Mouse (Mus musculus) liver, embryonic 11.5 days (tissue): ENCODE data around the gene Gm17720. TPM values are rescaled to one million over a fixed set of nuclear protein-coding genes. Genes with fewer than 3 reads are reported as not detected.

ENCODE experiments used
- ATAC-seq: fragments of 200-750 bp; cut with Nextera tagmentation; replicated peaks from 2 replicates; pipeline ENCODE4 v1.8.0; 2017; ENCODE audit warnings: moderate number of reproducible peaks, mild to moderate bottlenecking, moderate TSS enrichment, moderate library complexity; ENCODE audit not compliant: low FRiP score
- DNase-seq: peaks from one replicate; pipeline ENCODE4 v3.0.0-alpha.2; 2017; ENCODE audit warnings: low spot score
- H3K27ac ChIP-seq: fragments of 300-500 bp; sonication (generic); 2 replicates; pipeline ENCODE4 v1.5.1; 2014; ENCODE audit warnings: mild to moderate bottlenecking, low read depth, low read length, control low read depth
- H3K27me3 ChIP-seq: fragments of 300-500 bp; sonication (generic); replicated peaks from 2 replicates; pipeline ENCODE4 v1.6.1; 2014; ENCODE audit warnings: low read length, mixed read lengths; ENCODE audit not compliant: control insufficient read depth, insufficient read depth
- H3K36me3 ChIP-seq: fragments of 300-500 bp; sonication (generic); 2 replicates; pipeline ENCODE4 v1.6.1; 2014; ENCODE audit warnings: mild to moderate bottlenecking, low read length, moderate library complexity, mixed read lengths; ENCODE audit not compliant: control insufficient read depth, insufficient read depth
- H3K4me1 ChIP-seq: fragments of 300-500 bp; sonication (generic); replicated peaks from 2 replicates; pipeline ENCODE4 v1.6.1; 2014; ENCODE audit warnings: low read length, mixed read lengths; ENCODE audit not compliant: control insufficient read depth, insufficient read depth
- H3K4me2 ChIP-seq: fragments of 300-500 bp; sonication (generic); 2 replicates; pipeline ENCODE4 v1.6.1; 2014; ENCODE audit warnings: mild to moderate bottlenecking, control low read depth, moderate library complexity
- H3K4me3 ChIP-seq: fragments of 300-500 bp; sonication (generic); 2 replicates; pipeline ENCODE4 v1.5.1; 2014; ENCODE audit warnings: low read depth, low read length, control low read depth
- H3K9ac ChIP-seq: fragments of 300-500 bp; sonication (generic); 2 replicates; pipeline ENCODE4 v1.6.1; 2014; ENCODE audit warnings: low read depth, low read length, control low read depth
- H3K9me3 ChIP-seq: fragments of 300-500 bp; sonication (generic); 2 replicates; pipeline ENCODE4 v1.6.1; 2016; ENCODE audit warnings: low read length, inconsistent platforms, mixed read lengths; ENCODE audit not compliant: control insufficient read depth
- WGBS: fragments of 180-500 bp; shearing (Covaris S2); extraction: QIAGEN DNeasy Blood & Tissue Kit; methylation state at CpG from one replicate; pipeline ENCODE4 v1.1.7; 2014; 5-methylcytosine and 5-hydroxymethylcytosine counted together
- polyA plus RNA-seq: library from polyadenylated mRNA; unstranded; fragments of >200 nt; fragmentation: Nextera tagmentation; extraction: Ambion mirVana; gene quantifications from 2 replicates; pipeline ENCODE4 v1.2.1, GENCODE M21; 2014

The Gm17720 gene
- polyA plus RNA-seq, 1 experiment from 2014 or later, result not detected

DNA sequence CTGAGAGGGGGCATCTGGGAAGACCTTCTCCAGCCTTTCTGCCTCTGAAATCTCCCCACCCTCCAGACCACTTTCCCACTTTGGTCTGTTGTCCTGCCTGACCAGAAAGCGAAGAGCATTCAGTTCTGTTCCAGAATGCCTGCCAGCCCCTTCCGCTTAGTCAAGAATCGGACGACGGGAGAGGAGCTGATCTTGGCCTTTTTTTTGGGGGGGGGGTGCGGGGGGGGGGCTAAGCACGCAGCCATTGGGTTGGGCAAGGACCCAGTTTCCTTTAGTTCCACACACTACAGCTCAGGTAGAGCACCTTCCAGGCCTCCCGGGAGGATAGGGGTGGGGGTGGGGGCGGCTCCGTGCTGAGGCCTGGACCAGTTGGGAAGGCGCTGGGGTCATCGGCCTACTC, 1.6 kb downstream of the Gm17720 start, which contains the start of gene Gm21964:
Gm21964 (plus strand) TSS at position 301 of the 400 bp plus-strand sequence.
- Histone ChIP-seq H3K4me3 (no peak within 1 kb of the TSS), H3K27me3 (no peaks in the 10 kb centered on the region), H3K36me3 (no peaks in the 10 kb centered on the region), H3K4me2 (no peak within 1 kb of the TSS), H3K27ac (no peak within 1 kb of the TSS), H3K9ac (no peak within 1 kb of the TSS), H3K4me1 (no peaks in the 10 kb centered on the region), H3K9me3 (no peaks in the 10 kb centered on the region)
- 83% methylated on average over 12 of the region's 12 CpGs for WGBS
- ATAC-seq (no peak), DNase-seq (no peak)

DNA sequence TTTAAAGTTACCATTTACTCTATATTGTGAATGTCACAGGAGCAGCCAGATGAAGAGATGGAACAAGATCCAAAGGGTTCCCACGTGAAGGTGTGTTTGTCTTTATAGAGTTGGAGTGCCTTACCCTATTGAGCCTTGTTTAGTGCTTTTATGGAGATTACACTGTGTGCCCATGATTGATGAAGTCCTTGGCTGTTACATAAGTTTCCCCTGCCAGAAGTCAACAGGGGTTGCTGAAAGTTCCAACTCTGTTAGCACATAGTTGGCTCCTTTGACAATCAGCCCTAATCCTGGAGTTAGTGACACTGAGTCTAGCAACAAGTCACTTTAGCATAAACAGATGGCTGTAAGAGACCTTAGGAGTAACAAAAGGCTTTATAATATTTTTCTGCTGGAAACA, 10.7 kb downstream of the Gm17720 start:
- Histone ChIP-seq H3K4me1 (no peaks in the 10 kb centered on the region), H3K27me3 (no peaks in the 10 kb centered on the region), H3K27ac (no peak overlapping the region), H3K4me3 (no peak overlapping the region), H3K36me3 (peaks cover 14% of the 10 kb centered on the region), H3K4me2 (no peak overlapping the region), H3K9ac (no peak overlapping the region), H3K9me3 (no peaks in the 10 kb centered on the region; the same call in 1 of the 2 replicates)
- DNase-seq (no peak), ATAC-seq (no peak)
- WGBS, result 48% methylated on average over 1 of the region's 1 CpGs

DNA sequence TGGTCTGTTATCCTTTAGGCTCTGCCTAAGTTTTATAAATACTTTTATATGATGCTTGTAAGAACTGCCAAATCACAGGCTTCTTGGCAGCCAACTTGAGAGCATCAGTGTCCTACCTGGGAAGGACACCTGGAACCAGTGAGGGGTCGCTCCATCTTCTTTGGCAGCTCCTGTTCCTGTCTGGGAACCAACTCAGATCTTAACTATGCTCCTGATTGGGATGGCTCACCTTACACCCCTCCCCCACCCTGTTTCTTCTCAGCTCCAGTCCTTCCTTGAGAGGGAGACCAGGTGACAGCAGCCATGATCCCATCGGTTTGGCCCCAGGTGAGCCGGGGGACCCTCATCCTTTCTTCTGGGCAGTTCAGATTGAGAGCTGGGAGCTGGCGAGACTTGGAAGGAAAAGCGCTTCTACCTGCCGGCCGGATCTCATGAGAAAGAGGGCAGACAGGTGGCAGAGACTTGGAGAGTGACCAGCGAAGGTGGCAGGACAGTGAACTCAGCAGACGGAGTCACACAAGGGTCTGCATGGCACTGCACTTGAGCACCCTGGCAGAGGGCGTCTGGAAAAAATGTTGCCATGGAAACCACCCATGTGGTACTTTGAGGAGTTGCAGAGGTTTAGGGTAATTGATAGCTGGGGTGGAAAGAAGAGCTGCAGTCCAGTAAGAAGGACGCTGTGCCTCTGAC, 20.0 kb downstream of the Gm17720 start:
- H3K4me2 ChIP-seq, result no peak overlapping the region
- H3K27ac ChIP-seq, result no peak overlapping the region
- no peaks in the 10 kb centered on the region for H3K27me3 ChIP-seq
- H3K9me3 ChIP-seq, result no peaks in the 10 kb centered on the region
- no peak overlapping the region for H3K4me3 ChIP-seq
- DNase-seq (no peak), ATAC-seq (no peak)
- H3K9ac ChIP-seq, result no peak overlapping the region
- H3K4me1 ChIP-seq, result no peaks in the 10 kb centered on the region
- H3K36me3 ChIP-seq, result no peaks in the 10 kb centered on the region; the same call in 1 of the 2 replicates
- WGBS, result 78% methylated on average over 11 of the region's 11 CpGs

DNA sequence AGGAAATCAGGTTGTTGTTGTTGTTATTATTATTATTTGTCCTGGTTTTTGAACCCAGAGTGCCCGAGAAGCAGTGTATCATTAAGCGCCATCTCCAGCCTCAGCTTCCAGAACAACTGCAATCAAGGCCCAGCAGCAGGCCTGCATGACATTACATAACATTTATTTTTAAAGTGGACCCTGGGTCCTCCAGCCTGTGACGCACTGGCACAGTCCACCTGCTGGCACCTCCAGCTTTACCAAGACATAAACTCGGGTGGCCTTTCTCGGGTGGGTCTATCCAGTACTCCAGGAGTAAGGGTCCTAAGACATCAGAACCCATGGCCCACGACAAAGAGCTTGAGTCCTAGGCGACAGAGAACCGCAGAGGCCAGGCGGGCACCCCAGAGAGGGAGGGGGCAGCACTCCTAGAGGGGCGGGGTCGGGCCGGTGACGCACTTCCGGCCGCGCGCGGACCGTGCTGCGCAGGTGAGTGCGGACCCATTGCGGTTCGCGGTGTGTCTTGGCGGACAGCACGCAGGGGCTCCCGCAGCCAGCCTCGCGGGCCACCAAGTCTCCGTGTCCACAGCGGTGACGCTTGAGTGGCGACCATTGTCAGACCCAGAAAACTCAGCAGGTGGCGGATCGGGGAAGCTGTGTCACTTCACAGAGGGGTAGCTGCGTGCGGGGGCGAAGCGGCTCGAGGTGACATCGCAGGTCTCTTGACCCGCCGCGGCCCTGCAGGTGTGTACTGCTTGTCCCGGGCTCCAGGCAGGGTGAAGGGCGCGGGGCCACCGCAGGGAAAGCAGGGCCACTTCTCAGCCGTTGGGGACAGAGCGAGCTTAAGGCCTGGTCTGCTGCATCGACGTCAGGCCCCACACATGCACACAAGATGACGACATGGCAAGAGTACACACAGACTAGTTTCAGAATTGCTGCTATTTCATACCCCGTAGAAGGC, 23.0 kb downstream of the Gm17720 start, which contains the start of gene Zfp612:
Zfp612 (plus strand) TSS at position 465 of the 940 bp plus-strand sequence.
- WGBS, result 9% methylated on average over 54 of the region's 54 CpGs
- Histone ChIP-seq H3K9me3 (no peaks in the 10 kb centered on the region), H3K36me3 (no peaks in the 10 kb centered on the region), H3K4me3 (peak within 1 kb of the TSS; percentile 65), H3K27me3 (no peaks in the 10 kb centered on the region), H3K9ac (peak within 1 kb of the TSS; percentile 66), H3K27ac (no peak within 1 kb of the TSS), H3K4me2 (peak within 1 kb of the TSS; percentile 91), H3K4me1 (no peaks in the 10 kb centered on the region)
- ATAC-seq, result peak; percentile 80
- peak; percentile 63 for DNase-seq

DNA sequence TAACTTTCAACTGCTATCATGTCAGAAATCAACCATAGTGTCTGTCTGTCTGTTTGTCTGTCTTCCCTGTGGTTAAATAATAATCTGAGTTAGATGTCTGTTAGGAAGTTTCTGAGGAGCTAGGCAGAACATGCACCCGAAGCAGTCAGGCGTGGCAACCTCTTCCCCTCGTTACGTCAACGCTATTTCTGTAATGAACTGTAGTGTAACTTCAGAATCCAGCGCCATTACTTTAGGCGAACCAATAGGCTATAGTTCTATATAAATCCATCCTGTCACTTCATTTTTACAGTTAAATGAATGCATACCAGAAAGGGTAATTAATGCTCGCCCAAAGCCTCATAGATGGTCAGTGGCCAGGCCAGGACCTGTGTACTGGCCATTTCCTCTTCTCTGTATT, 28.1 kb downstream of the Gm17720 start:
- Histone ChIP-seq H3K4me3 (no peak overlapping the region), H3K27me3 (no peaks in the 10 kb centered on the region; the same call in 1 of the 2 replicates), H3K27ac (no peak overlapping the region), H3K36me3 (no peaks in the 10 kb centered on the region), H3K4me1 (no peaks in the 10 kb centered on the region), H3K9me3 (no peaks in the 10 kb centered on the region), H3K9ac (no peak overlapping the region), H3K4me2 (no peak overlapping the region)
- ATAC-seq (no peak), DNase-seq (no peak)
- WGBS, result 80% methylated on average over 8 of the region's 8 CpGs

DNA sequence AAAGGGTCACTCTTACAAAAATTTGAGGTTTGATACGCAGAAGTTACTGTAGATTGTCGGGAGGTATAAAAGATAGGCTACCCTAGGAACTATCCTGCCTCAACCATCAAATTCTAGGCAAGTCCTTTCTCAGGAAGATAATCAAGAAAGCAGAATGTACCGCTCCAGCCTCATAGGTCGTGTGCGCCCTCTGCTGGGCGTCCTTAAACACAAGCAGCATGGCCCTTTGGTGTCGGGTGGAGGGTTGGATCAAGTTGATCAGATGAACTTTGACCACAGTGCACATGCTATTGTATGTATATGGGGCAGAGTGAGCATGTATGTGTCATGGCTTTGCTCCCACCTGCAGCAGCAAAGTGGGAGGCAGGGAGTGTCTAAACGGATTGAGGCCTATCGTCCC, 31.0 kb downstream of the Gm17720 start:
- WGBS, result 17% methylated on average over 9 of the region's 9 CpGs
- Histone ChIP-seq H3K9me3 (no peaks in the 10 kb centered on the region), H3K27me3 (no peaks in the 10 kb centered on the region; the same call in 1 of the 2 replicates), H3K9ac (no peak overlapping the region), H3K36me3 (no peaks in the 10 kb centered on the region), H3K4me3 (no peak overlapping the region), H3K27ac (no peak overlapping the region), H3K4me1 (no peaks in the 10 kb centered on the region), H3K4me2 (no peak overlapping the region)
- DNase-seq (no peak), ATAC-seq (no peak)

DNA sequence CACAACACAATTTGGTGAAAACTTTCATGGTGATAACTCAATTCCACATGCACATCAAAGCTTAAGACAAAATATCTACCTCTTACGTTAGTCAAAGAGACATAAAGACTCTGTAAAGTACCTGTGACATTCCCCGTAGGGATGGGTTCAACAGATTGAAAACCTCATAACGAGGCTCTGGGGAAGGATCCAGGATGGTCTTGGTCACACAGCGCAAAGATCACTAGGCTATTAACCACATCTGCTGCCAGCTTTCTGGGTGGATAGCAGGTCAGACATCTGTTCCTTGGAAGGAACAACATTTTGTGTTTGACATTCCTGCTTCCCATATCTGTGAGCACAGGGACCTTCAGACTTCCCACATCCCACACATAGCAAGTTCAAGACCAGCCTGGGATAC, 32.8 kb downstream of the Gm17720 start:
- H3K9ac ChIP-seq, result no peak overlapping the region
- 79% methylated on average over 4 of the region's 4 CpGs for WGBS
- ATAC-seq, result no peak
- no peak overlapping the region for H3K4me2 ChIP-seq
- no peaks in the 10 kb centered on the region for H3K9me3 ChIP-seq
- no peaks in the 10 kb centered on the region for H3K36me3 ChIP-seq
- H3K4me1 ChIP-seq, result no peaks in the 10 kb centered on the region
- H3K27ac ChIP-seq, result no peak overlapping the region
- H3K27me3 ChIP-seq, result no peaks in the 10 kb centered on the region; the same call in 1 of the 2 replicates
- no peak overlapping the region for H3K4me3 ChIP-seq
- no peak for DNase-seq

DNA sequence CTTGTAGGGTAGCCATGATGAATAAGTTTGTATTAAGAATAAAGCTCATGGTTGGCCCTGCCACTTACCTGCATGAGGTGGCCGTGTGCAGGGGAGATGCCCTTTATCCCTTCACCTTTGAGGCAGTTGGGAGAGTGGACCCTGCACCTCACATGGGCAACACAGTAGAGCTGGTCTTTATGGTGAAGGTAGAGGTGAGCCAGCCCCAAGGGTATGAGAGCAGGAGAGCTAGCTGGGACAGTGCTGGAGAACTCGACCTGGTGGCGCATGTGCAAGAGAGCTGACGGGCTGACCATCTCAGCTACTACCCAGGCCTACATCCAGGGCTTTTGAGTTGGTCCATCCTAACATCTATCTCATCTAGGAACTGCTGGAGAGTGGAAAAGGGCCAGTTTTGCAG, 36.9 kb downstream of the Gm17720 start:
- H3K27me3 ChIP-seq, result no peaks in the 10 kb centered on the region; the same call in 1 of the 2 replicates
- no peak for ATAC-seq
- no peaks in the 10 kb centered on the region for H3K4me1 ChIP-seq
- no peak overlapping the region for H3K27ac ChIP-seq
- DNase-seq, result no peak
- H3K9ac ChIP-seq, result no peak overlapping the region
- WGBS, result 82% methylated on average over 4 of the region's 4 CpGs
- no peak overlapping the region for H3K4me2 ChIP-seq
- H3K9me3 ChIP-seq, result no peaks in the 10 kb centered on the region
- H3K36me3 ChIP-seq, result no peaks in the 10 kb centered on the region
- no peak overlapping the region for H3K4me3 ChIP-seq
